Mouse (Mus musculus): ENCODE measurements around the gene Mllt3. TPM values are rescaled to one million over a fixed set of nuclear protein-coding genes. Genes with fewer than 3 reads are reported as not detected.

The Mllt3 gene
- polyA plus RNA-seq, 1 experiment from 2014 or later: 32.4 TPM

GRCm38 (mm10) chr4:88032151-88033098, 739 bp downstream of the Mllt3 start:
- WGBS: under 1% methylated on average over 76 of the region's 100 CpGs
- H3K9me3 ChIP-seq (replicated peaks): no peaks in the 10 kb centered on the region
- H3K4me3 ChIP-seq (replicated peaks): peak overlapping the region; percentile 93
- H3K4me1 ChIP-seq: peaks cover 33% of the 10 kb centered on the region
- H3K36me3 ChIP-seq: peaks cover 5% of the 10 kb centered on the region
- peak overlapping the region; percentile 96 for H3K27ac ChIP-seq
- H3K4me2 ChIP-seq: peak overlapping the region; percentile 95
- H3K9ac ChIP-seq: peak overlapping the region; percentile 83
- H3K27me3 ChIP-seq: 0 out of 2 replicates have a peak, but pooled peaks cover 5% of the 10 kb centered on the region
- peak; percentile 67 for ATAC-seq (replicated peaks; ENCODE audit: low FRiP score)

GRCm38 (mm10) chr4:88031211-88032150, 1.7 kb downstream of the Mllt3 start:
- no peak for ATAC-seq (replicated peaks; ENCODE audit: low FRiP score)
- H3K36me3 ChIP-seq: peaks cover 9% of the 10 kb centered on the region

GRCm38 (mm10) chr4:88023567-88023966, 9.6 kb downstream of the Mllt3 start:
- Histone ChIP-seq H3K9ac (no peak overlapping the region), H3K36me3 (peaks cover 11% of the 10 kb centered on the region), H3K4me2 (no peak overlapping the region), H3K9me3 (replicated peaks) (no peaks in the 10 kb centered on the region), H3K4me1 (peaks cover 6% of the 10 kb centered on the region; the same call in 1 of the 2 replicates), H3K4me3 (replicated peaks) (no peak overlapping the region), H3K27me3 (no peaks in the 10 kb centered on the region), H3K27ac (no peak overlapping the region)
- no peak for ATAC-seq (replicated peaks; ENCODE audit: low FRiP score)
- WGBS: 80% methylated on average over 5 of the region's 5 CpGs

More at GRCm38 (mm10) chr4:88031211-88032150, 1.7 kb downstream of the Mllt3 start:
- peaks cover 33% of the 10 kb centered on the region for H3K4me1 ChIP-seq
- 0 out of 2 replicates have a peak, but pooled peaks cover 5% of the 10 kb centered on the region for H3K27me3 ChIP-seq
- H3K4me3 ChIP-seq (replicated peaks): peak overlapping the region; percentile 93
- peak overlapping the region; percentile 96 for H3K27ac ChIP-seq
- H3K9me3 ChIP-seq (replicated peaks): no peaks in the 10 kb centered on the region
- H3K4me2 ChIP-seq: peak overlapping the region; percentile 95
- H3K9ac ChIP-seq: peak overlapping the region; percentile 83
- under 1% methylated on average over 84 of the region's 84 CpGs for WGBS

GRCm38 (mm10) chr4:88022623-88023022, 10.5 kb downstream of the Mllt3 start:
- H3K9me3 ChIP-seq (replicated peaks): no peaks in the 10 kb centered on the region
- 19% methylated on average over 1 of the region's 1 CpGs for WGBS
- no peak overlapping the region for H3K27ac ChIP-seq
- no peak for ATAC-seq (replicated peaks; ENCODE audit: low FRiP score)
- H3K9ac ChIP-seq: no peak overlapping the region
- peaks cover 11% of the 10 kb centered on the region for H3K36me3 ChIP-seq
- H3K4me1 ChIP-seq: peaks cover 13% of the 10 kb centered on the region
- H3K4me2 ChIP-seq: no peak overlapping the region
- H3K4me3 ChIP-seq (replicated peaks): no peak overlapping the region
- H3K27me3 ChIP-seq: no peaks in the 10 kb centered on the region

- Histone ChIP-seq H3K27me3 (no peaks in the 10 kb centered on the region), H3K36me3 (peaks cover 4% of the 10 kb centered on the region; the same call in 1 of the 2 replicates), H3K4me2 (no peak overlapping the region), H3K9ac (no peak overlapping the region), H3K9me3 (replicated peaks) (no peaks in the 10 kb centered on the region), H3K4me1 (peaks cover 33% of the 10 kb centered on the region), H3K4me3 (replicated peaks) (no peak overlapping the region), H3K27ac (no peak overlapping the region)
- no peak for ATAC-seq (replicated peaks; ENCODE audit: low FRiP score)
- WGBS: 66% methylated on average over 5 of the region's 5 CpGs
Measured at GRCm38 (mm10) chr4:88020421-88020820, 12.7 kb downstream of the Mllt3 start.

GRCm38 (mm10) chr4:88019645-88020044, 13.5 kb downstream of the Mllt3 start:
- Histone ChIP-seq H3K27me3 (no peaks in the 10 kb centered on the region), H3K9ac (no peak overlapping the region), H3K4me2 (no peak overlapping the region), H3K27ac (no peak overlapping the region), H3K36me3 (peaks cover 4% of the 10 kb centered on the region; the same call in 1 of the 2 replicates), H3K9me3 (replicated peaks) (no peaks in the 10 kb centered on the region), H3K4me1 (peaks cover 40% of the 10 kb centered on the region), H3K4me3 (replicated peaks) (no peak overlapping the region)
- ATAC-seq (replicated peaks; ENCODE audit: low FRiP score): no peak
- 67% methylated on average over 4 of the region's 4 CpGs for WGBS

- ATAC-seq (replicated peaks; ENCODE audit: low FRiP score): peak; percentile 84
- Histone ChIP-seq H3K27me3 (no peaks in the 10 kb centered on the region), H3K27ac (peak overlapping the region; percentile 78), H3K36me3 (no peaks in the 10 kb centered on the region), H3K9ac (no peak overlapping the region), H3K4me1 (peaks cover 52% of the 10 kb centered on the region), H3K9me3 (replicated peaks) (no peaks in the 10 kb centered on the region), H3K4me3 (replicated peaks) (peak overlapping the region; percentile 6; the same call in 1 of the 2 replicates), H3K4me2 (peak overlapping the region; percentile 48)
- WGBS: 30% methylated on average over 18 of the region's 18 CpGs
Measured at GRCm38 (mm10) chr4:88017452-88018350, 15.5 kb downstream of the Mllt3 start.

GRCm38 (mm10) chr4:88015765-88016164, 17.4 kb downstream of the Mllt3 start:
- no peak for ATAC-seq (replicated peaks; ENCODE audit: low FRiP score)
- H3K27me3 ChIP-seq: no peaks in the 10 kb centered on the region
- WGBS: 50% methylated on average over 5 of the region's 5 CpGs
- H3K27ac ChIP-seq: no peak overlapping the region
- H3K9me3 ChIP-seq (replicated peaks): no peaks in the 10 kb centered on the region
- no peak overlapping the region for H3K4me2 ChIP-seq
- no peak overlapping the region for H3K9ac ChIP-seq
- no peak overlapping the region for H3K4me3 ChIP-seq (replicated peaks)
- H3K36me3 ChIP-seq: peaks cover 6% of the 10 kb centered on the region; the same call in 1 of the 2 replicates
- H3K4me1 ChIP-seq: peaks cover 65% of the 10 kb centered on the region

- no peaks in the 10 kb centered on the region for H3K27me3 ChIP-seq
- H3K4me3 ChIP-seq (replicated peaks): no peak overlapping the region
- no peak overlapping the region for H3K4me2 ChIP-seq
- peaks cover 6% of the 10 kb centered on the region; the same call in 1 of the 2 replicates for H3K36me3 ChIP-seq
- ATAC-seq (replicated peaks; ENCODE audit: low FRiP score): no peak
- no peak overlapping the region for H3K27ac ChIP-seq
- 45% methylated on average over 7 of the region's 7 CpGs for WGBS
- H3K9ac ChIP-seq: no peak overlapping the region
- no peaks in the 10 kb centered on the region for H3K9me3 ChIP-seq (replicated peaks)
- H3K4me1 ChIP-seq: peaks cover 65% of the 10 kb centered on the region
Measured at GRCm38 (mm10) chr4:88015261-88015660, 17.9 kb downstream of the Mllt3 start.

GRCm38 (mm10) chr4:88012774-88013173, 20.4 kb downstream of the Mllt3 start:
- H3K9ac ChIP-seq: no peak overlapping the region
- WGBS: 34% methylated on average over 4 of the region's 4 CpGs
- ATAC-seq (replicated peaks; ENCODE audit: low FRiP score): no peak
- peaks cover 54% of the 10 kb centered on the region for H3K4me1 ChIP-seq
- no peak overlapping the region for H3K4me3 ChIP-seq (replicated peaks)
- no peaks in the 10 kb centered on the region for H3K27me3 ChIP-seq
- H3K36me3 ChIP-seq: peaks cover 6% of the 10 kb centered on the region; the same call in 1 of the 2 replicates
- no peak overlapping the region for H3K27ac ChIP-seq
- H3K4me2 ChIP-seq: peak overlapping the region; percentile 43; the same call in 1 of the 2 replicates
- H3K9me3 ChIP-seq (replicated peaks): no peaks in the 10 kb centered on the region

Data from kidney, embryonic 15.5 days (tissue).